Mouse (Mus musculus) liver, adult (tissue): Measurements from ENCODE around the gene Bbs9.
A peak's percentile ranks its signal among the peaks of the same experiment; 100 is the strongest.
"Not testable (repeated sequence)": the region's sequence is repeated elsewhere in the genome, so short reads cannot be mapped to it uniquely, and the experiment has no call there.

ENCODE experiments used
- GATA4 ChIP-seq: IDR thresholded peaks from 2 replicates; pipeline ENCODE4 v1.6.1; 2014; ENCODE audit warnings: mild to moderate bottlenecking, low read length; ENCODE audit not compliant: insufficient replicate concordance

The Bbs9 gene

GRCm38 (mm10) chr9:22475424-22475868, at the start of gene Bbs9:
Bbs9 (plus strand) TSS chr9:22475715.
- TF ChIP-seq GATA4 = 0 out of 2 replicates have a peak, but pooled peaks have one; percentile 17

DNA sequence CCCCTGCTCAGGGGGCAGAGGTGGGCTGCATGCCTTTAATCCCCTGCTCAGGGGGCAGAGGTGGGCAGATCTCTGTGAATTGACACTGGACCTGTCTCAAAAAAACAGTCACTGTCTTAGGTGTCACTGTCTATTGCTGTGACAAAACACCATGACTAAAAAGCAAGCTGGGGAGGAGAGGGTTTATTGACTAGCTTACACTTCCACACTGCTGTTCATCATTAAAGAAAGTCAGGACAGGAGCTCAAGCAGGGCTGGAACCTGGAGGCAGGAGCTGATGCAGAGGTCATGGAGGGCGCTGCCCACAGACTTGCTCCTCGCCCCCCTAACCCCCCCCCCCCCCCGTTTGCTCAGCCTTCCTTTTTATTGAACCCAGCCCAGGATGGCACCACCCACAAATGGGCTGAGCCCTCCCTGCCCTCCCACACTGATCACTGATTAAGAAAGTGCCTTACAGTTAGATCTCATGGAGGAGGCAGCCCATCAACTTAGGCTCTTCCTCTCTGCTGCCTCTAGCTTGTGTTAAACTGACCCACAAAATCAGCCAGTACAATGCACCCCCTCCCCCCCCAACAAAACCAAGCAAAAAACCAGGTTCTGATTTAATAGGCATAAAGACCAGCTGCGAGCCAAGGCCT, 47.4 kb upstream of the Bbs9 start:
- TF ChIP-seq GATA4 = no peak

DNA sequence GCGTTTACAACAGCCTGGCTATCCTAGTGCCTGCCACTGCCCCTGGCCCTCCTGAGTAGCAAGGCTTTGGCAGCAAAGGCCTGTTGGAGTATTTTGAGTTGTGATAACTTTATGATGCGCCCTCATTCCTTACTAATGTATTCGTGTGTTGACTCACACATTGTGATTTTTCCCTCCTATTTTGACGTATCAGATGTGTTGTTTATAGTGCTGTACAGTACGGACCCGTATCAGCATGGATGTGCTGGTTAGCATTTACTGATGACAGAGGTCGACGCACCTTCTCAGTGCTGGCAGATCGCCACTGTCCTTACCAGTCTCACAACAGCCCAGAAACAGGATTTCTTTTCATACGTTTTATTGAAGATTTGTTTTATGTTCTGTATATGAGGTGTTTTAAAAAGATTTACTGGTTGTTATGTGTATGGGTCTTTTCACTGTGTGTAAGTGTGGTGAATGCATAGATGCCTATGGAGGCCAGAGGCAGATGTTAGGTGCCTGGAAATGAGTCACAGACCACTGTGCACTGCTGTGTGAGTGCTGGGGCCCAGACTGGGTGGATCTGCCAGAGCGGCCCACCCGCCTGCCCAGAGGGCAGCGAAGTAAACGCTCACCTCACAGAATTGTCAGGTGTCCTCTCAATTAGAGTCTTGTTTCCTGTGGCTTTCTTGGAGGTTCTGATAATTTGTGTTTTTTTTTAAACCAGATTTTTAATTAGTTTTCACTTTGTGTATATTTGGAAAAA, 46.7 kb upstream of the Bbs9 start:
- TF ChIP-seq GATA4 = no peak

DNA sequence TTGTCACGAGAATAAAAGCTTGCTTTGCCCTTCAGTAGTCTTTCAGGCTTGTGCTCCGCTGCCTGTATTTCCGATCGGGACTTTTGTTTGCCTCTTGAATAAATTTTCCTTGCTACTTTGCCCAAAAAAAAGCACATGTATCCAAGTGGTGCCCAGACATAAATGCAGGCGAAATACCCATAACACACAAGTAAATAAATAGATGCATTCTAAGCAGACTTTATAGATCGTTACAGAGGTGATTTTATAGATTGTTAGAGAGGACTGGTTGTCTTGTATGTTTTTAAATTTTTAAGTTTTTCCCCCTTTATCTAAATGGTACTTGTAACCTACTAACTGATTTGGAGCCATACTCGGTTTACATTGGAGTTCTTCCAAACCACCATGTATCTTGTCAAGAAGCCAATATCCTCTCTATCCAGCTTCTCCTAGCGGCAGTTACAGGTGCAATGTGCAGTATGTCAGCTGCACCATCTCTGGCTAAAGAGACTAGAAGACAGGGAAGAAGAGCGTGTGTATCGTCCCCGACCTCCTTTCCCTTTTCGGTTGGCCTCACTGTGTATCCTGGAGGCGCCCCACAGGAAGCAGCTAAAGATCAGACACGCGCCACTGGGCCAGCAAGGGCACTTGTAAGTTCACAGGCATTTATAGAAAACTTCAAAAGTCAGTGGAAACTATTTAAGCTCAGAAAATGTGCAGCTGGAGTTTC, 45.8 kb upstream of the Bbs9 start:
- no peak for TF ChIP-seq GATA4

DNA sequence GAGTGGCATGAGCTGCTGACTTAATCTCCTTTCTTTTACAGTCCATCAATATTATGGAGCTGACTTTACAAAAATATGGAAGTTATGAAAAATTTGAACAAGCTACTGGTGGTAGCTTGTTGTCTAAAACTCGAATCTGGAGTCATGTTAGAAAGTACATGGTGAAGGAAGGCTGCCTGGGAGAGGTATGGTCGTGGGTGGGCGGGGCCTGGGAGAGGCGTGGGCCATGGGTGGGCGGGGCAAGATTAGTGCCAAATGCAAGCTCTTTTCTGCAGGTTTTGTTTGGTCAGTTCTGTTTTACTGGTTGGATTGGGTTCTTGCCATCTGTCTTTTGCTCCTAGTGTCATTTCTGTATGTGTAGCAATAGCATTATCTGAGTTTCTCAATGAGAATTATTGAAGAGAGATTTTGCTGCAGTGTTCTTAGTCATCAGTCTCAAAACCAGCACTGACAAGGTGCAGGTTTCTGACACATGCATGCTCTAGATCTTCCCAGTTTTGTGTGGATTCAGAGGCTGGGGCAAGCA, 45.1 kb upstream of the Bbs9 start:
- no peak for TF ChIP-seq GATA4

- no peak for TF ChIP-seq GATA4
Measured at GRCm38 (mm10) chr9:22433221-22433620, 42.3 kb upstream of the Bbs9 start.

- no peak for TF ChIP-seq GATA4
Measured at GRCm38 (mm10) chr9:22434101-22434500, 41.4 kb upstream of the Bbs9 start.

- TF ChIP-seq GATA4 = no peak
Measured at GRCm38 (mm10) chr9:22438826-22439225, 36.7 kb upstream of the Bbs9 start.

GRCm38 (mm10) chr9:22443157-22443556, 32.4 kb upstream of the Bbs9 start:
- TF ChIP-seq GATA4 = no peak

- no peak for TF ChIP-seq GATA4
Measured at GRCm38 (mm10) chr9:22445123-22445522, 30.4 kb upstream of the Bbs9 start.

DNA sequence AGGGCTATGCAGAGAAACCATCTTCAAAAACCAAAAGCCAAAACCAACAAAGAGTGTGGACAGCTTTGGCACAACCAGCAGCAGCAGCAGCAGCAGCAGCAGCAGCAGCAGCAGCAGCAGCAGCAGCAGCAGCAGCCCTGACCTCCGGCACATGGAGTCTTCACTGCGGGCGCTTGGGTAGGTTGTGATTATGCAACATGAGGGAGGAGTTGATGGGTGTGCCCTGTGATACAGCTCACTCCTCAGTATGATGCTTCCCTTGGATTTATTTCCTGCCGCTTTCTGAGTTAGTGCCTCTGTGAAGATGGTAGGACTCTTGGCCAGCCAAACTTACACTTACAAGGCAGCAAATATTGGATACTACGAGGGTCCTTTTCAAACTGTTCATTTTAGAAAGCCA, 28.3 kb upstream of the Bbs9 start:
- TF ChIP-seq GATA4 = no peak

DNA sequence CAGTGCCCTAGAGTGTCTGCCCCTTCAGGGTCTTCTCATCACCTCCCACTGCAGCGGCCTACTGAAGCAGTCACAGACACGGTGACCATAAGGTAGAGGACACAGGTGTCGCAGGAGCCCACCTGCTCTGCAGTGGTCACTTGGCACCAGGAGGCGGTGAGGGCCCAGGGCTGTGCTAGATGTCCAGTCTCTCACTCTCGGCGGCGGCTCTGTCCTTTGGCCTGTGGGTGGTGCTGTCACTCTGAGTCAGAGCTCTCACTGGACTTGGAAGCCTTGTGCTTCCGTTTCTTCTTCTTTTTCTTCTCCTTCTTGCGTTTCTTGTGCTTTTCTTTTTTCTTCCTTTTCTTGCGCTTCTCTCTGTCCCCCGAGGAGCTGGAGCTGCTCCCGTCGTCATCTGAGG, 27.1 kb upstream of the Bbs9 start:
- TF ChIP-seq GATA4 = no peak

DNA sequence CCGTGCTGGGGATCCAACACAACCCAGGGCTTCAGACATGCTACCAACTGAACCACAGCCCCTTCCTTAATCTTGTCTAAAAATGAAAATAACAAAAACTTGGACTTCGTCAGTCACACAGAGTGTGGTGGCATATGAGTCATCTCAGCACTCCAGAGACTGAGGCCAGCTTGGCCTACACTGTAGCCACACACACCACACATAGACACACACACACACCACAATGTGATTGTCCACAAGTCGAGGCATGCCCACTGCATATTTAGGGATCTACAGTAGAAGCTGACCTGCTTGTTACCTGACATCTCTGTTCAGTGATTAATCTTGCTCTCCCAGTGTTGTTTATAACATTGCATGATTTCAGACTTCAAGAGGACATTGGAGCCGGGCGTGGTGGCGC, 26.3 kb upstream of the Bbs9 start:
- TF ChIP-seq GATA4 = no peak

GRCm38 (mm10) chr9:22452697-22453096, 22.8 kb upstream of the Bbs9 start:
- TF ChIP-seq GATA4 = no peak

GRCm38 (mm10) chr9:22453501-22453924, 22.0 kb upstream of the Bbs9 start:
- no peak for TF ChIP-seq GATA4

GRCm38 (mm10) chr9:22453990-22454389, 21.5 kb upstream of the Bbs9 start, which contains the start of gene Gm17545:
Gm17545 (plus strand) TSS chr9:22454290.
- not testable (repeated sequence) for TF ChIP-seq GATA4
